Mouse (Mus musculus) left cerebral cortex, adult 2 months (tissue): ENCODE data around the gene Plpp4. TPM values are rescaled to one million over a fixed set of nuclear protein-coding genes. Genes with fewer than 3 reads are reported as not detected.

Experiments used
- DNase-seq, 2 experiments: peaks; one replicate each; pipeline ENCODE4 v3.0.0; 2021 to 2022; ENCODE audit warnings: low spot score in 2 of 2, mixed read lengths in 1 of 2; ENCODE audit errors: extremely low spot score in 1 of 2
- H3K27ac ChIP-seq: fragments of 200-600 bp; 2 replicates; pipeline ENCODE4 v1.8.1; 2022
- H3K4me3 ChIP-seq: fragments of 200-600 bp; 2 replicates; pipeline ENCODE4 v1.8.1; 2022
- CTCF ChIP-seq: fragments of 200-600 bp; IDR thresholded peaks from 2 replicates; pipeline ENCODE4 v1.8.1; 2022; ENCODE audit warnings: antibody characterized with exemption, mild to moderate bottlenecking, moderate library complexity
- intact Hi-C: fragments of 180-260 bp; cut with DNase I; formaldehyde crosslinking; loops from one replicate; pipeline ENCODE4 v1.15.1; 2025
- total RNA-seq, 2 experiments: library from RNA; stranded (reverse); gene quantifications; 2 replicates each; pipeline ENCODE4 v1.2.3; 2021

Plpp4 gene
- total RNA-seq, 2 experiments from 2014 or later = 9.0 to 10.1 TPM

DNA sequence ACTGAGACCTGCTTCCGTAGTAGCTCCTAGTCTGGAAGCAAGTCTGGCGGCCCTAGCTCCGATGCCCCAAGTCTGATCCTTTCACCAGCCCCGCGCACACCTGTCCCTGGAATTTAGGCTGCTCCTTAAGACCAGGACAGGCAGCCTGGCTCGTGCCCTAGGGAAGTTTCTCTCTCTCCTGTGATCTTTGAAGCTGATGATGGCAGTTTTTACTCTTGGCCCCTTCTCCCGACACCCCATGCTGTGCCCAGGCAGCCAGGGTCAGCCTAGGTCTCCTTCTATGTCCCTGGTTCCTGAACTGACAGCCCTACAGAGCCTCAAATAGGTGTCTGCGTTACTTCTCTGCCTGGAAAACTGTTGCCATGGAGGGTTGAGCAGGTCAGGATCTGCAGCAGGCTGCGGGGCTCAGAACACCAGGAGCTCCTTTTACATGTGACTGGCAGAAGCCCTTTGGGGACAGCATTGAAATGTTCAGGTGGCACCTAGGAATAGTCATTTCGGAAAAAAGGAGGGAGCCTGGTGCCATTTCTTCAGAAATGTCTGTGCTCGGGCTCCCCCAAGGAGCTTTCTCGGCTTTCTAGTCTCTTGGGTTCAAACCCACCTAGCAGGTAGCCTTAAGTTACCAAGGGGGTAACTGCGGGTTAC is 665 bp downstream of the Plpp4 start:
- no peak for DNase-seq
- no peak for TF ChIP-seq CTCF
- H3K27ac ChIP-seq = no peak overlapping the region
- peak overlapping the region; percentile 55 for H3K4me3 ChIP-seq
- intact Hi-C loops = no loop called here

DNA sequence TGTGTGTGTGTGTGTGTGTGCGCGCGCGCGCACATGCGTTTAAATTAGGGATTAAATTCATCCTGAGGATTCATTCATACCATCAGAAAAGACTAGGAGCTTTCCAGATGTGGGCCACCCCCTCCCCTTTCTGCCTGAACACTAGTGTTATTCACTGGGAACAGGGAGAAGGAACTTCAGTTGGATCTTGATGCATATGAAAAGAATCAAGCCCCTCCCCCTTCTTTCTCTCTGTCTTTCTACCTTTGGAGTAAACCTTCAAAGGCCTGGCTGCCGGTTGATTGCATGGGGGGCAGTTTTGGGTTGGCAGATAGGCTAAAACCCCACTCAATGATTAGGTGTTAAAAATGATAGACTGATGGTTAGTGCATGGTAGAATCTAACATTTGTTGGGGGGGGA is 1.5 kb downstream of the Plpp4 start:
- intact Hi-C loops = no loop called here
- Histone ChIP-seq H3K4me3 (no peak overlapping the region), H3K27ac (no peak overlapping the region)
- DNase-seq = no peak
- TF ChIP-seq CTCF = no peak

DNA sequence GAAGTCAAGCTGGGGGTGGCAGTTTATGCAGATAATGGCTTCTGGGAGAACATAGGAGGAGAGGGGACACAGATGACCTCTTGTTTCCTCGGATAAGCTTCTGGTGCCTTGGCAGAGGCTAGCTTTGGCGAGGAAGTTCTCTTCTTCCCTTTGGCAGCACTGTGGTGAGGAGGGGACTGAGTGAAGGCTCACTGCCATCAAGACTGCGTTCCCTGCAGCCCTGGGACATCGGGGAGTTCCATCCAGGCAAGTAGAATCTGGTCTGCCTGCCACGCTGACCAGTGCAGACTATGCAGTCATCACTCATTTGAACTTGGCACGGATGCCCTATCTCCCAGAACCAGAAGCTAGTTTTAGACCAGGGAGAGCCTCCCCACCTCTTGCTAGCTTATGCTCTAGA is 2.4 kb downstream of the Plpp4 start:
- no peak overlapping the region for H3K4me3 ChIP-seq
- H3K27ac ChIP-seq = no peak overlapping the region
- intact Hi-C loops = no loop called here
- no peak for DNase-seq
- no peak for TF ChIP-seq CTCF

DNA sequence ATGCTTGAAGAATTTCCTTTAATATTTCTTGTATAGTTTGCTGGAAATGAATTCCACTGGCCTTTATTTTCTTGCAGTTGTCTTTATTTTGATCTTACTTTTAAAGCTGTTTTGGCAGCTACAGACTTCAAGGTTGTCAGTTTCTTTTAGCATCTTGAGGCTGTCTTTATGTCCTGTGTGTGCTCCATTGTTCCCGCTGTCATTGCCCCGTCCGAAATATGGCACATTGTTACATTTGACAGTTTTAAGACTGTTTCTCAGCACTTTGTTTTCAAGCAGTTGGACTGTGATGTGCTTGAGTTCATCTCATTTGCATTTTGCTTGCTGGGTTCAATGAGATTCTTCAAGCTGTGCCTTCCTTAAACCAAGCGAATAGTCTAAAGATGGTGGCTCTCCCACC is 17.0 kb downstream of the Plpp4 start:
- DNase-seq = no peak
- no peak overlapping the region for H3K4me3 ChIP-seq
- H3K27ac ChIP-seq = no peak overlapping the region
- intact Hi-C loops = no loop called here
- TF ChIP-seq CTCF = no peak

DNA sequence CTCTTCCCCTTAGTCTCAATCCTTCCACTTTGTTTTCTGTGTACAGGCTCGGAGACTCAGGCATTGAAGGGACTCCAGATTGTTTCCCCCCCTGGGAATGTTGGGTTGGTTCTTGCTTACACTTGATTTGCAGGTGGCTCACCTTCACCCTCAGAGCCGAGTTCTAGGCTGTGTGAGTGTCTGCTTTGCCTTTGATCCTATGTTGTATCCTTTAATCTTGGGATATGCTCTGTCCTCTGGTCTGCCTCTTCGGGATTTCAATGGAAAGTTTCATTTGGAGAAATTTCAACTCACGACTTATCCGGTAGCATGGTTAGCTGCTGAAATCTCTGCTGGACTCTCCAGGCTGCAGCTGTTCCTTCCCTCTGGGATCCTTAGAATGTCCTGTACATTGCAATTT is 17.9 kb downstream of the Plpp4 start:
- H3K4me3 ChIP-seq = no peak overlapping the region

DNA sequence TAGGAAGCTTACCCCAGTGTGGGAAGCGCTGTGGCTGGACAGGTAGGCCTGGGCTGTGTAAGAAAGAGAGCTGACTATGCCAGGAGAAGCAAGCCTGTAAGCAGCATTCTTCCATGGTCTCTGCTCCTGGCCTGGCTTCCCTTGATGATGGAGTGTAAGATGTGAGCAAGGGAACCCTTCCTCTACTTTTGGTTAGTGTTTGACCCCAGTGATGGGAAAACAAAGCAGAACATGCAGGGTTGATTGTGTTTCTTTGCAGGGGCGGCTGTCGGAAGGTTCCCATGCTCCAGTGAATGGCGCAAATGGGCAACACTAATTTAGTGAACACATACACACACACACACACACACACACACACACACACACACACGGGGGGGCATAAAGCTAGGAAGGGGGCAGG is 20.9 kb downstream of the Plpp4 start:
- Histone ChIP-seq H3K27ac (no peak overlapping the region), H3K4me3 (no peak overlapping the region)
- no peak for DNase-seq
- TF ChIP-seq CTCF = no peak
- intact Hi-C loops = no loop called here

More for the DNA sequence above, 17.9 kb downstream of the Plpp4 start:
- intact Hi-C loops = no loop called here
- no peak for TF ChIP-seq CTCF
- no peak for DNase-seq
- no peak overlapping the region for H3K27ac ChIP-seq

DNA sequence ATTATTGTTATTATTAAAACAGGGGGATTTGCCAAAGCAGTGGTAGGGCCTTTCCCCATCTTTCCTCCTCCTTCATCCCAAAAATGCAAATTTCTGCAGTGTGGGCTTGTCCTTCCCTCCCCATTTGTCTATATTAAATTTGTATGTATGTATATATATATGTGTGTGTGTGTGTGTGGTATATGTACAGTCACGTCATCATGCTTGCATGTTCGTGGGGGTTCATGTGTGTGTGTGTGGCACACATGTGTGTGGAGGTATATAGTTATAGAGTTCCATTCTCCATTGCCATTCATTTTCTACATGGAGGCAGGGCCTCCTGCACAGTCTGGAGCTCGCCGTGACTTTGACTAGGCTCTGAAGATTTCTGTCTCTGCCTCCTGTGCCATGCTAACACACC is 22.0 kb downstream of the Plpp4 start:
- no peak for TF ChIP-seq CTCF
- no peak overlapping the region for H3K27ac ChIP-seq
- H3K4me3 ChIP-seq = no peak overlapping the region
- DNase-seq = no peak
- intact Hi-C loops = no loop called here

DNA sequence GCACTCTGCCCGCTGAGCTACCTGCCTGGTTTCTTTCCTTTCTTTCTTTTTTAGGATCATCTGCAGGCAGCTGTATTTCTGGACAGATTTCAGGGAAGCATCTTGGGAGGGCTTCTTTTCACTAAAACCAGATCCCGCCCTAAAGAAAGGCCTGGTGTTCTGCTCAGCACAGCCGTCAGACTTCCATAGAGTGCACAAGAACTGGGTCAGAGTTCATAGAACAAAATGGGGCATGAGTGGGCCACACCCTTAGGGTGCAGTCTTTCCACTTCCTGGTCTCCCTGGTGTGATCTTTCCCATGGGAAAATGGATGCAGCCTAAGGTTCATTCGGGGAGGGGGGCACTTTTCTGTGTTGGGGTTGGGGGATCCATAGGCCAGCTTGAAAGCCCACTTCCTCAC is 22.4 kb downstream of the Plpp4 start:
- no peak overlapping the region for H3K4me3 ChIP-seq
- intact Hi-C loops = no loop called here
- no peak for DNase-seq
- H3K27ac ChIP-seq = no peak overlapping the region
- TF ChIP-seq CTCF = no peak

DNA sequence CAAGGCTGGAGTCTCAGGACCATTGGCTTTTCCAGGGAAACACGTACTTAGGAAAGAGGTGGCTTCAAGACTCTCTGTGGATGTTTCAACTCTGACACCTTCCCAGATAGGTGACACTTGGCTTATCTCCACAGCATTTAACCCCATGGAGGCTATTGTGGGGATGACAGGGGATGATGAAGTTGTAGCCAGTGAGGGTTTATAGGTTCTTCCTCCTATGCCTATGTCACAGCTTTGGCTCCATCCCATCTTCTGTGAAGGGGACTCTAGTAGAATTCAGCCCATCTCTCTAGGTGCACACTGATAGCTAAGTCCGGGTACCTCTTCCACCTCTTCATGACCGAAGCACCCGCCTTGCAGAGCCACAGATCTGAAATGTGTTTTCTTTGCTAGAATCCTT is 25.1 kb downstream of the Plpp4 start:
- H3K4me3 ChIP-seq = no peak overlapping the region
- DNase-seq = no peak
- TF ChIP-seq CTCF = no peak
- intact Hi-C loops = no loop called here
- H3K27ac ChIP-seq = no peak overlapping the region

DNA sequence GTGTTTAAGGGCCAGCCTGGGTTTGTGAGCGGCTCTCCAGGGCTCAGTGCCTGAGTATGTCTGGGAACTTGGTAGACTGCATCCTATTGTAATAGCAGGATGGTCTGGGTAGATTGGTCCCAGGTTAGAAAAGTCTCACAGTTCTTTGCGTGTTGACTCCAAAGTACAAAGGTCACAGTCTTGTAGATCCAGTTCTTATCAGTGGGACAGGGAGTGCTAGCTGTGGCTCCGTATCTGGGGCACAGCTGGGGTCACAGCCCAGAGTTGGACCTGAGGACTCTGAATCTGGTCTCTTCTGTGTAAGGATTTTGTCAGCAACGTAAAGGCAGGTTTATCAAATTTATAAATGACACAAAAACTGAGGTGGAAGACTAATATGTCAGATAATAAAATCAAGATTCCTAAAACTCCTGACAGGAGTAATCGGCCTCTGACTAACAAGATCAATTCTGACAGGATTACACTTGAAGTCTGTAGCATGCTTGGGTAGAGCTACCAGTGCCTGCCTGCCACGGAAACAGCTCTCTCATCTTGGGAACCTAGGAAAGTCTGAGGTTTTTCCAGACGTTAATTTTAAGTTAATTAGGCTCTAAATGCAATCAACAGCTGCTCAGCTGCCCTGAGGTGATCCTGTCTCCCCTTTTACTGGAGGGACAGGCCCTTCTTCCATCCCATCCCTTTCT is 28.5 kb downstream of the Plpp4 start:
- H3K4me3 ChIP-seq = no peak overlapping the region
- intact Hi-C loops = no loop called here
- no peak for DNase-seq
- H3K27ac ChIP-seq = no peak overlapping the region
- no peak for TF ChIP-seq CTCF

DNA sequence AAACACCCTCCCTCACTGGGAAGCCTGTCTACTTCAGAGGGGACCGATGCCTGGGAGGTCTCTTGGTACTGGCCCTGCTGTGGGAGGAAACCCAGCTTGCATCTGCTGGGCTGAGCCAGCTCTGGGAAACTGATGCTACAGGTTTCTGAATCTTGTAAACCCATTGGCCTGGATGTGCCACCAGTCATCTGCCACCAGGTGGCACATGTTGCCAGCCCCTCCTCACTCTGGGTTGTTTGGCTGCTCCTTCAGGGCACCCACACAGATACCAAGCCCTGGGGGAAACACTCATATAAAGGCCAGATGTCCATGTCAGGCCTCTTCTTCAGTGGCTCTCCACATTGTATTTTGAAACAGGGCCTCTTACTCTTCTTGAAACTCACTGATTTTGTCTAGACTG is 36.4 kb downstream of the Plpp4 start:
- no peak for DNase-seq
- intact Hi-C loops = no loop called here
- Histone ChIP-seq H3K27ac (no peak overlapping the region), H3K4me3 (no peak overlapping the region)
- TF ChIP-seq CTCF = peak; percentile 55

DNA sequence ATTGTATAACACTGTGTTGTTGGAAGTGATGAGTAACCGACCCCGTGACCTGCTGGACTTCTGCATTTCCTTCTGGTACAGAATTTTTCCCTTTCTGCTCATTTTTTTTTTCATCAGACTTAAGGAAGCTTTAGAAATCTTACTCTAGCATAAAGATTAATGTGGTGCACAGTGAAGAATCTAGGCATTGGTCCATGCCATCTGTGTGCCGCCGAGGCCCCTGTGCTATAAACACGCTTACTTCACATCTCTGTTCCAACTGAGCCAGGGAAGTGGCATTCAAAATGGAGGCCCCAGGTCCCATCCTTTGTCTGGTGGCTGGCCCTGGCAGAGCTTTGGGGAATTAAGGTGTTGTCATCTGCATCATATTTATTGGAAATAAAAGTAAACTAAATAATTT is 44.8 kb downstream of the Plpp4 start:
- intact Hi-C loops = no loop called here
- no peak for DNase-seq
- TF ChIP-seq CTCF = no peak

DNA sequence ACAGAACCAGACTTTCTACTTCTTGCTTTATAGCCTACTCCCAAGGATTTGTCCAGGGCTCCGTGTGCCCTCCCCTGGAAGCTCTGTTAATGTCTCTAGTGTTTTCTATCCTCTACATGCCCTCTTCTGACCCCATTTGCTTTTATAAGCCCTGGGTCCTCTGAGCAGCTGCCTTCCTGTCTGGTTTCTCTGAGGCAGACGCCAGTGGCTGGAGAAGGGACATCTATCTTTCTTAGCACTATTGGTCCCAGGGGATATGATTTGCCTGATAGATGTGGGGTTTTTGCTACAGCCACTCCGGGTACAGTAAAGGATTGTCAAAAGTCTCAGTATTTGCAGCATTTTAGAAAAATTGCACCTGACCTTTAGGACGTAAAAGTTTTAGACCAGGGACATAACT is 46.5 kb downstream of the Plpp4 start:
- Histone ChIP-seq H3K4me3 (no peak overlapping the region), H3K27ac (no peak overlapping the region)
- intact Hi-C loops = no loop called here
- no peak for DNase-seq
- TF ChIP-seq CTCF = no peak

More for the DNA sequence above, 44.8 kb downstream of the Plpp4 start:
- H3K27ac ChIP-seq = no peak overlapping the region
- H3K4me3 ChIP-seq = no peak overlapping the region
